Mouse (Mus musculus) olfactory bulb, adult 2 months (tissue): ENCODE data around the gene 1700028J19Rik.

Source experiments
- CTCF ChIP-seq: fragments of 200-500 bp; IDR thresholded peaks from 2 replicates; pipeline ENCODE4 v1.5.1; 2012; ENCODE audit warnings: low read depth, mild to moderate bottlenecking, low read length, moderate library complexity; ENCODE audit not compliant: insufficient read depth
- POLR2A ChIP-seq: fragments of 200-500 bp; IDR thresholded peaks from 2 replicates; pipeline ENCODE4 v1.6.1; 2012; ENCODE audit warnings: mild to moderate bottlenecking, low read depth, low read length, moderate library complexity; ENCODE audit not compliant: insufficient read depth

- TF ChIP-seq POLR2A (no peak), CTCF (no peak)
Observed at GRCm38 (mm10) chr7:44277250-44277622, 30.7 kb upstream of the 1700028J19Rik start.
